In genomic region chr10:121475101-121475671, GRCm38 (mm10) we compare ENCODE assay signal across 8 mouse cellular contexts. TPM values are rescaled to one million over a fixed set of nuclear protein-coding genes. Genes with fewer than 3 reads are reported as not detected.
DNase-seq lines count a peak whose midpoint lies in the region; ATAC-seq and TF ChIP-seq lines count a peak whose summit lies in the region.

No protein-coding gene starts in this region.

- H3K27me3 ChIP-seq in forebrain, postnatal 0 days (ENCODE audit: insufficient read depth, low read length): no peaks in the 10 kb centered on the region; the same call in 1 of the 2 replicates
- H3K27me3 ChIP-seq in kidney, postnatal 0 days (ENCODE audit: insufficient read depth, low read length): no peaks in the 10 kb centered on the region
- peaks cover 27% of the 10 kb centered on the region for H3K27me3 ChIP-seq in midbrain, embryonic 13.5 days

- no peak; the same call in 1 of the 2 replicates for ATAC-seq in forebrain, postnatal 0 days
- no peak; the same call in 1 of the 2 replicates for ATAC-seq in kidney, postnatal 0 days (replicated peaks; ENCODE audit: low FRiP score, low read depth)
- ATAC-seq in midbrain, embryonic 13.5 days: peak; percentile 14; the same call in 1 of the 2 replicates

- peak overlapping the region; percentile 62 for H3K9ac ChIP-seq in forebrain, postnatal 0 days
- peak overlapping the region; percentile 68 for H3K9ac ChIP-seq in kidney, postnatal 0 days (ENCODE audit: low read depth, low read length)
- peak overlapping the region; percentile 68 for H3K9ac ChIP-seq in midbrain, embryonic 13.5 days (replicated peaks)

- TF ChIP-seq CTCF in forebrain, postnatal 0 days (IDR thresholded peaks at IDR 0.05; ENCODE audit: low read depth): no peak
- no peak for TF ChIP-seq CTCF in kidney, postnatal 0 days (IDR thresholded peaks at IDR 0.05; ENCODE audit: low read depth)

- peak overlapping the region; percentile 97 for H3K4me2 ChIP-seq in forebrain, postnatal 0 days (ENCODE audit: low read depth)
- peak overlapping the region; percentile 80 for H3K4me2 ChIP-seq in kidney, postnatal 0 days (ENCODE audit: low read length)
- H3K4me2 ChIP-seq in midbrain, embryonic 13.5 days (replicated peaks): peak overlapping the region; percentile 79

- no peak overlapping the region for H3K27ac ChIP-seq in forebrain, postnatal 0 days (ENCODE audit: low read depth, low read length)
- H3K27ac ChIP-seq in kidney, postnatal 0 days: peak overlapping the region; percentile 91
- H3K27ac ChIP-seq in midbrain, embryonic 13.5 days: no peak overlapping the region

- DNase-seq in gastrocnemius, postnatal 25 days: peak; percentile 18
- no peak for DNase-seq in gastrocnemius, adult 18-20 months (ENCODE audit: low spot score)
- peak; percentile 50 for DNase-seq in MN1 (ENCODE audit: low spot score)
- no peak for DNase-seq in forebrain, postnatal 0 days
- no peak for DNase-seq in kidney, postnatal 0 days (ENCODE audit: low spot score)
- DNase-seq in layer of hippocampus, adult 8-10 months (ENCODE audit: low spot score in 2 of 2): no peak
- no peak for DNase-seq in right cerebral cortex, postnatal 14 days

- H3K4me1 ChIP-seq in forebrain, postnatal 0 days (ENCODE audit: insufficient read depth): no peaks in the 10 kb centered on the region
- peaks cover 21% of the 10 kb centered on the region; the same call in 1 of the 2 replicates for H3K4me1 ChIP-seq in kidney, postnatal 0 days (replicated peaks; ENCODE audit: insufficient read depth, low read length)
- H3K4me1 ChIP-seq in midbrain, embryonic 13.5 days (replicated peaks): peaks cover 29% of the 10 kb centered on the region

- 8% methylated on average over 31 of the region's 31 CpGs for WGBS in forebrain, postnatal 0 days
- 4% methylated on average over 31 of the region's 31 CpGs for WGBS in kidney, postnatal 0 days
- WGBS in midbrain, embryonic 13.5 days: 4% methylated on average over 31 of the region's 31 CpGs

- H3K36me3 ChIP-seq in forebrain, postnatal 0 days (ENCODE audit: insufficient read depth): no peaks in the 10 kb centered on the region
- H3K36me3 ChIP-seq in kidney, postnatal 0 days (ENCODE audit: insufficient read depth, low read length): no peaks in the 10 kb centered on the region
- no peaks in the 10 kb centered on the region for H3K36me3 ChIP-seq in midbrain, embryonic 13.5 days

- H3K4me3 ChIP-seq in forebrain, postnatal 0 days (ENCODE audit: low read depth, low read length): peak overlapping the region; percentile 63
- peak overlapping the region; percentile 65 for H3K4me3 ChIP-seq in kidney, postnatal 0 days (replicated peaks; ENCODE audit: low read depth, low read length)
- peak overlapping the region; percentile 55 for H3K4me3 ChIP-seq in midbrain, embryonic 13.5 days (replicated peaks)

- no peaks in the 10 kb centered on the region for H3K9me3 ChIP-seq in forebrain, postnatal 0 days (ENCODE audit: low read length)
- no peaks in the 10 kb centered on the region for H3K9me3 ChIP-seq in kidney, postnatal 0 days (replicated peaks; ENCODE audit: low read length)
- no peaks in the 10 kb centered on the region for H3K9me3 ChIP-seq in midbrain, embryonic 13.5 days

RNA-seq across cellular contexts. Expression of gene Rassf3, which starts 1.0 kb away (rescaled TPM):
- total RNA-seq in gastrocnemius, postnatal 25 days (2021): 10 to 100 TPM; 48.5 to 51.3 TPM
- 10 to 100 TPM; 34.7 to 47.5 TPM for total RNA-seq in gastrocnemius, adult 18-20 months (2021)
- 5.0 and 5.9 TPM in 2 replicates for total RNA-seq in forebrain, postnatal 0 days (2014; rRNA removed)
- polyA plus RNA-seq in forebrain, postnatal 0 days (2015; fragmentation: Nextera tagmentation; extraction: Ambion mirVana): 3.2 and 3.5 TPM in 2 replicates
- polyA plus RNA-seq in kidney, postnatal 0 days (2015; fragmentation: Nextera tagmentation; extraction: Ambion mirVana): 11.9 and 12.5 TPM in 2 replicates
- 3.7 and 4.6 TPM in 2 replicates for polyA plus RNA-seq in midbrain, embryonic 13.5 days (2015; fragmentation: Nextera tagmentation; extraction: Ambion mirVana)
- total RNA-seq in layer of hippocampus, adult 8-10 months (2022): 10 to 100 TPM in 3 of 4 experiments, 1 to 10 TPM in 1; 9.3 to 20.4 (median 15.3) TPM

Comparison
In these comparisons a context has a peak if more than half of its experiments do, and no peak if none do; other contexts are left out.
1. DNase-seq: peak in gastrocnemius, postnatal 25 days (single experiment) and MN1 (single experiment); none in gastrocnemius, adult 18-20 months (single experiment), forebrain, postnatal 0 days (single experiment), kidney, postnatal 0 days (single experiment), layer of hippocampus, adult 8-10 months (0 of 2) and right cerebral cortex, postnatal 14 days (single experiment).
2. Peak in every context shown above with its lines, with median percentiles within 50 percentile points of each other: H3K4me2 ChIP-seq, H3K4me3 ChIP-seq and H3K9ac ChIP-seq.